Mouse (Mus musculus): ENCODE measurements around the gene Vasp.

Vasp gene

GRCm38 (mm10) chr7:19303770-19304169, 32.2 kb upstream of the Vasp start:
- peak; percentile 78 for DNase-seq (ENCODE audit: low read depth, low spot score)

- DNase-seq (ENCODE audit: low read depth, low spot score) = no peak
Measured at GRCm38 (mm10) chr7:19303046-19303305, 31.4 kb upstream of the Vasp start.

GRCm38 (mm10) chr7:19302264-19303045, 30.8 kb upstream of the Vasp start:
- DNase-seq (ENCODE audit: low read depth, low spot score) = no peak

- no peak for DNase-seq (ENCODE audit: low read depth, low spot score)
Measured at GRCm38 (mm10) chr7:19301461-19302263, 30.0 kb upstream of the Vasp start.

- DNase-seq (ENCODE audit: low read depth, low spot score) = peak; percentile 87
Measured at GRCm38 (mm10) chr7:19300501-19301421, 29.1 kb upstream of the Vasp start.

- DNase-seq (ENCODE audit: low read depth, low spot score) = no peak
Measured at GRCm38 (mm10) chr7:19299194-19299593, 27.6 kb upstream of the Vasp start.

GRCm38 (mm10) chr7:19297794-19298193, 26.2 kb upstream of the Vasp start:
- DNase-seq (ENCODE audit: low read depth, low spot score) = no peak

GRCm38 (mm10) chr7:19297034-19297433, 25.4 kb upstream of the Vasp start:
- DNase-seq (ENCODE audit: low read depth, low spot score) = peak; percentile 66

GRCm38 (mm10) chr7:19295503-19296185, 24.0 kb upstream of the Vasp start:
- peak; percentile 96 for DNase-seq (ENCODE audit: low read depth, low spot score)

- no peak for DNase-seq (ENCODE audit: low read depth, low spot score)
Measured at GRCm38 (mm10) chr7:19290969-19291596, 19.5 kb upstream of the Vasp start.

GRCm38 (mm10) chr7:19284763-19285162, 13.1 kb upstream of the Vasp start:
- peak; percentile 59 for DNase-seq (ENCODE audit: low read depth, low spot score)

GRCm38 (mm10) chr7:19283406-19283804, 11.8 kb upstream of the Vasp start:
- no peak for DNase-seq (ENCODE audit: low read depth, low spot score)

GRCm38 (mm10) chr7:19282791-19283405, 11.3 kb upstream of the Vasp start:
- DNase-seq (ENCODE audit: low read depth, low spot score) = peak; percentile 55

GRCm38 (mm10) chr7:19282385-19282784, 10.8 kb upstream of the Vasp start, which contains the start of gene Rtn2:
Gene Rtn2, plus strand, starts transcription at chr7:19282624.
- DNase-seq (ENCODE audit: low read depth, low spot score) = peak; percentile 91

- peak; percentile 74 for DNase-seq (ENCODE audit: low read depth, low spot score)
Measured at GRCm38 (mm10) chr7:19281680-19282304, 10.2 kb upstream of the Vasp start.

- DNase-seq (ENCODE audit: low read depth, low spot score) = no peak
Measured at GRCm38 (mm10) chr7:19279581-19280114, 8.0 kb upstream of the Vasp start, which contains the start of gene Ppm1n. Gene Ppm1n, minus strand, starts transcription at chr7:19280064.

GRCm38 (mm10) chr7:19279052-19279451, 7.4 kb upstream of the Vasp start:
- DNase-seq (ENCODE audit: low read depth, low spot score) = peak; percentile 61

- peak; percentile 69 for DNase-seq (ENCODE audit: low read depth, low spot score)
Measured at GRCm38 (mm10) chr7:19276253-19276652, 4.6 kb upstream of the Vasp start.

GRCm38 (mm10) chr7:19272173-19272764, 652 bp upstream of the Vasp start:
- DNase-seq (ENCODE audit: low read depth, low spot score) = peak; percentile 96
